Mouse (Mus musculus) R1 (cell line): ENCODE measurements at regions not wholly inside any gene's neighbourhood (a gene's known extent, or its start where the extent isn't known, plus 50 kb on each side); places are given as distances from the start of the nearest gene placed in this dataset.

Source experiments
- DNase-seq: peaks from one replicate; pipeline ENCODE4 v3.0.0-alpha.2; 2018; ENCODE audit warnings: low read depth, low spot score

DNA sequence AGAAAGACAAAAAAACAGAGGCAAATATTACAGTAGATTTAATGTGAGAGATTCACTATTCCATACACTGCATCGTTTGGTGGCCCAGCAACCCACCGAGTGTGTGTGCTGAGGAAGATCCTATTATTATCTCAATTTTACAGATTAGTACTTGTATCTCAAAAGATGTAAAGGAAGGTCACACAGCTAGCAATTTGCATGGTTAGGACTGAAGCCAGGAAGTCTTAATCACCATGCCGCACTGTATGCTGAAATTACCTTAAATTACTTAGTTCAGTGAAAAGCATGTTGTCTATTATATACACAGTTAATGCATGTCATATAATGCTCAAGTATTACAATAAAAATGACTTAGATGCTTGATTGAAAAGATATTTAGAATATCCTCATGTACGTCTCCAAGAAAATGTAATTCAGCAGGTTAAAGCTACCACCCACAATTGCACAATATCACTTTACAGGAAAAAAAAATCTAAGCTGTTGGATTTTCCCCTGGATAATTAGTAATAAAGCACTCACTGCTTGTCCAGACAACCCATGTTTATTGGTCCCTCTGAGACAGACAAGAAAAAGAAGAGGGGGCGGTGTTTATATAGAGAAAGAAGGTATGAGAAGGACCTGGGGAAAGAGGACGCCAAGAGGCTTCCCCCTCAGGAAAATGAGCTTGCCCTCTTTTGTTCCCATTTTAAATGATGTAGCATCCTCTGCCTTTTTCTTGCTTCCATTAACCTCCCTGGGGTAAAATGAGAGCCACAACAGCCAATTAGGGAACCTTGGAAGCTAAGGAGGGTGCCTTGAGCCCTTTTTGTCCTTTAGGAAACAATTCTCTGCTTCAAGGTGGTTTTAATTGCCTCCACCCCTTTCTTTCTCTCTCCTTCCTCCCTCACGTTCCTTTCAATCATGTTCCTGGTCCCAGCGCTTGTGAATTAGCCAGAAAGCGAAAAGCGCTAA is 204.6 kb upstream of the Xrcc4 start:
- DNase-seq = no peak

DNA sequence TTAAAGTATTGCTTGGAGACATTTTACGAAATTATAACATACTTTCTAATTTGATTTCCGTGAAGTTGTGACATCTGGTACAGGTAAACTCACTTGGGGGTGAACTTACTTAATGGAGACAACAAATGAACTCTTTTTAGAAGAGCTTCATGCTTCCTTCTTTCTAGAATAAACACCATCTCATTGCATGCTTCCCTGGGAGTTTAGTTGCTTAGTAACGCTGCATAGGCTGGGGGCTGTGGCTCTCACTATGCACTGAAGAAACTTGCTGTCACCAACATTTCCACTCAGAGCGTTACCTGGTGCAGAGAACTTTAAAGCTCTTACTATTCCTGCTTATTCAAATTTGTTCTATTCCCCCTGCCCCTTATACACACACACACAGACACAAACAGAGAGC is 203.5 kb upstream of the Xrcc4 start:
- no peak for DNase-seq

DNA sequence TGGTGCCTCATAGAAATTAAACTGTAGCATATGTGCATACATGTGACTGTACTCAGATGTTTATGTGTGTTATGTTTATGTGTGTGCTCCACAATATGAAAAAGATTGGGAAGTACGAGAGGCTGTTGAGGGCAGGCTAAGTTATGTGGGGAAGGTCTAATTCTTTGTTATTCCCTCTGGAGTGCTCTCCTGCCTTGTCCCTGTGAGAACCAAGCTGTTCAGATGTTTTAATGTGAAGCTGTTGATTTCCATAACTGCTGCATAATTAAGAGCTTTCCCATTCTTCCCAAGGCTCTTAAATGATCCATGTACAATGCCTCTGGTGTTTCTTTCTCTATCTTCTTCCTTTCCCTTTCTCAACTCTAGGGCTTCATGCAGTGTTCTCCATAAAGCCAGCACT is 202.7 kb upstream of the Xrcc4 start:
- DNase-seq = no peak

DNA sequence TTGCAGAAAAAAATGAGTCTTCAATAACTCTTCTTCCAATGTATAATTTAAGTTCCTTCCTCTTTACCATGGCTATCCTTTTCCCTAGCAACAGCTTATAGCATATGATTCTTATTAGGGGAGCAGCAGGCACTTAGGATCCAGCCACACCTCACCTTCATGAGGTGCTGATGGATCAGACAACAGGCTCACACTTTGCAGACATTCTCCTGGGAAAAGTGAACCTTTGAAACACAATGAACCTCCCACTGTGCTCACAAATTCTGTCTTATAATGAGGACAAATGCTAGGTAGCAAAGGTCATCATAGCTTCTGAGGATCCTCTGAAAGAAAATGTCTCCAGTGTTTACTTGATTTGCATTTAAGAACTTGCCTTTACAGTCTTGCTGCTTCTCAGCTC is 191.6 kb upstream of the Xrcc4 start:
- DNase-seq = peak; percentile 72

DNA sequence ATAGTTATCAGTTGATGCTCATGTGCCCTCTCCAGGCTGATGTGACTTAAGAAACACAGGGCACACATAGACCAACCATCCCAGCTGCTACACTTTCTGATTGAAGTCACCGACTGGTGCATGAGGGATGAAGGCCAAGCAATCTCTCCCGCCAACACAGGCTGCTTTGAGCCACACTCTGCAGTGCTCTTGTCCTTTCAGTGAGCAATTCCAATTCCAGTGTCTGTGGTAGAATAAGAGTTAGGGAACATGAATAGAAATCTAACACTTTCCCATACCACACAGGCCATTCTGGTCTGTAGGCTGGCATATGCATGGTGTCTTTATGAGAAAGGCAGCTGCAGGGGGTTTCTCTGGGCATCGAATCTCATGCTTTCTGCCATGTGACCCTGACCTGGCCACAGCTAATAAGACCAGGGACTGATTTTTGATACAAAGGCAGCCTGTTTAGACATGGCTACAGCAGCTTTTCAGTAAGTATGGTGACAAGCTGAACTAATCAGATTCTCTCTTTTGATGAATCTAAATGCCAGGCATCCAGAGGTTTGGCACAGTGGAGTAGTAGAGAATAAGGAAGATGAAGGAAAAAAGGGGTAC is 190.5 kb upstream of the Xrcc4 start:
- no peak for DNase-seq

DNA sequence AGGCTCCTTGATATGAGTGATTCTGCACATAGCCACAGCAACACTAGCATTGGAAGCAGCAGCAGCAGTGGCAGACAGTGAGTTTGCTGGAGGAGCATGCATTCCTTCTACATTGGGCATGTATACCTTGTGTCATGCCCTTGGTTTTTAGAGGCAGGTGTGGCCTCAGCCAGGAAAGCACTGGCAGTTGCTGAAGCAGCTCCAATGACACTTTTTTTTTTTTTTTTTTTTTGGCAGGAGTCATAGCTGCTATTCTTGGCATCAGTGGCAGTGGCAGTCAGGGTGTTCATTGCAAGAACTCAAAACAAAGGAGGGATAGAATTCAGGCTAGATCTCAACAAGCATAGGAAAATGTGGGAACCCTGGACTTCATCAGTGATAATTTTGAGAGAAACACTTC is 189.9 kb upstream of the Xrcc4 start:
- no peak for DNase-seq

DNA sequence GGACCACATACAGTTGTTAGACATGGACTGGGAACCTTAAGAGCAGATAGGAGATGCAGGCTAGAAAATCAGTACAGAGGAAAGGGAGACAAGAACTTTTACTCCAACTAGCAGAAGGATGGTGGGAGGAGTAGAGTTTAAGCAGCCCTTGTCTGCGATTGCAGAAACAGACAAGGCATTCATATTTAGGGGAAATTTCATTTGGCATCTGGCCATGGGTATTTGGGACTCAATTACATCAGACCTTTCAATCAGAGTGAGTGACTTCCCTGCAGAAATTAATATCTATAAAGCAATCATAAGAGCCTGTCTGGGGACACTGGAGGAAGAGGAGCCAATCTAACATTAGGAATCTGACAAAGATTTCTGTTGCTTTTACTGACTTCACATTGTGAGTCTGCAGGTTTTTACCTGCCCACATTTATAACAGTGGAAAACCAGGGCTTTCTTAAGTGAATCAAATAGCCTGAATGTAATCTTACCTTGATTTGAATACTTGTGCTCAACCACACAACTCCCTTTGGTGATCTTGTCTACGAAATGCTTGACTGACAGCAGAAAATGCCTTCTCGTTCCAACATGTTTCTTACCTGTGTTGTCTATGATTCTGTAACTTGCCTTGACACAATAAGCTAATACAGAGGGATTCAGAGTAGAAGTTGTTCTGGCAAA is 169.8 kb upstream of the Xrcc4 start:
- no peak for DNase-seq

DNA sequence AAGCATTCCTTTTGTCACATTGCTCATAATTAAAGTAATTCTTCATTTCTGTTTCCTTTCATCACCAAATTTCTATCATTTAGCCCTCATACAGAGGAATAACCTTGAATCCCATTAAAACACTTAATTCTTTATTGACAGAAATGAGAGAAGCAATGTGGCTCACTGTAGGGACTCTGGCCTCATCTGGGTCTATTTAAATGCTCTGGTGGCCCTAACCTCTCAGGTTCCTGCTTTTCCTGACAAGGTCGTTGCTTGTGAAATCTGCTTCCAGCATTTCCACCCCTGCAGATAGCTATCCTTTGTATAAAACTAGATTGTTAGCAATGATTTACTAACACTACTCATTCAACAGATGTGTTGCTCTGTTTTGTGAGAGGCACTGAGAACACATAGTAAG is 163.6 kb upstream of the Xrcc4 start:
- no peak for DNase-seq

DNA sequence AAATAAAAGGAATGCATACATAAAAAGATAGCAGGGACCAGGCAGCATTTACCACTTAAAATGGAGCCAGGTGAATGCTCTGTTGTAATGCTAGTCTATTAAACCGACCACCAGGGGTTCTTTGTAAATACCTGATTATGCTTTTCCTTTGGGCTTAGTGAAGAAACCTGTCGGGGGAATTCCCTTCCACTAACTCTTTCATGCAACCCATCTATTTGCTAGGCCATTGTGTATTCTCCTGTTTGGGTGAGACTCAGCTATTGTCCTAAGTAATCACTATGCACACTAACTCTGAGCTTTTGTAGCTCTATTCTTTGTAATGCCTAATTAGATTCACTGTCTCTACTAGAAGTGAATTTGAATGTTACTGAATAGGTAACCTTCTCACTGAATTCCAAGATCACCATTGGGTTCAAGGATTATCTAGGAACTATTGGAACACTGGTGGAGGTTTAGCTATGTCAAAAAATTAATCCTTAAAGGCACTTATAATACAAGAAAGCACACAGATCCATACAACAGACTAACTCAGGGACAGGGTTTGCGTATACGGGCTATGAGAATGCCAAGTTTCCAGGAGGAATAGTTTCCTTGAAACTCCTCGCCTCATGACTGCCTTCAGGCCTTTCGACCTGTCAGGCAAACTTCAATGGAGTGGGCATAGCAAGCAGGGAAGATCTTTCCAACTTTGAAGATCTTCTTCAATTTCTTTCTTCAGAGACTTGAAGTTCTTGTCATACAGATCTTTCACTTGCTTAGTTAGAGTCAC is 156.8 kb upstream of the Xrcc4 start:
- peak; percentile 97 for DNase-seq

DNA sequence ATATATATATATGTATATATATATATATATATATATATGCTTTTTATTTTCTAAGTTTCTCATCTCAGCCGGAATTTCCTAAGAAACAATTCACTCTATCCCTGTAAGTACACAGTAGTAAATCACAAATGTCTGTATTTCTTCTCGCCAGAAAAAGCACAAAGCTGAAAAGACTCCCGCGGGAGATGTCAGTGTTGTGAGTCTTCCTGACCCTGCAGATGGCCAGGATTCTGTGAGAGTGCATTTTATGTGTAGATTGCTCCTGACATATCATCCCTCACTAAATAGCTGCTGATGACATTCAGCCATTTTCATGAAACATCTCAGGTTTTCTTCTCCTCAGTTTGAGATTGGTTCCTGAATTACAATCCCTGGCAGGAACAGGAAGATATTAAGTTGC is 148.9 kb upstream of the Xrcc4 start:
- no peak for DNase-seq

DNA sequence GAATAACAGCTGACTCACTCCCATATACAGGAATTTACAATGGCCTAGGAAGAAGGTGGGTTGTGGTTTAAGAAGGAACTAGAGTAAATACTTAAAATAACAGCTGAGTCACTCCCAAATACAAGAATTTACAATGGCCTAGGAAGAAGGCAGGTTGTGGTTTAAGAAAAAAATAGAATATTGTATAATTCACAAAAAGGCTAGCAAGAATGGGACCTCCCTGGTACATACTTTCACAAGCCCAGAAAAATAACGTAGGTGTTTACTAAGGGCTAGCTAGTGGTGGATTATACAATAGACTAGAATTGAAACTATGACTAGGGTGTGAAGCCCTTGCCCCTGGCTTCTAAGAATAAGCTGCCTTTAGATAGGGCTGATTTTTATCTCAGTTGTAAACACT is 144.6 kb upstream of the Xrcc4 start:
- DNase-seq = no peak

DNA sequence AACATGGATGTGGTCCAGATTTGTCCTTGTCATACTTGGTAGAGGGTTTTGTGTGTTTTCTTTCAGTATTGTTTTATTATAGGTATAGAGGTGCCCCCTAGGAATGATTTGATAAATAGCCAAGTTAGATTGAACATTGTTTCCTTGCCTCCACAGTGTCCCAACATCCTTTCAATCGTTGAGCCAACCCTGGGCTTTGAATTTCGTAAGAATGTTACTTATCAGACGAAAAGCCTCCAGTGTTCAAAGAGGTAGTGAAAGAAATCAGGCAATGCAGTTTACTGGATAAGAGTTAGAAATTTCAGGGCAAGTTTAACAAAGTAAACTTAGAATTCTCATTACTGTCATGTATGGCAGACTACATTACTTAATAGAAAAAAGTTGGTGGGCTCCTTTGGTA is 144.2 kb upstream of the Xrcc4 start:
- DNase-seq = no peak

DNA sequence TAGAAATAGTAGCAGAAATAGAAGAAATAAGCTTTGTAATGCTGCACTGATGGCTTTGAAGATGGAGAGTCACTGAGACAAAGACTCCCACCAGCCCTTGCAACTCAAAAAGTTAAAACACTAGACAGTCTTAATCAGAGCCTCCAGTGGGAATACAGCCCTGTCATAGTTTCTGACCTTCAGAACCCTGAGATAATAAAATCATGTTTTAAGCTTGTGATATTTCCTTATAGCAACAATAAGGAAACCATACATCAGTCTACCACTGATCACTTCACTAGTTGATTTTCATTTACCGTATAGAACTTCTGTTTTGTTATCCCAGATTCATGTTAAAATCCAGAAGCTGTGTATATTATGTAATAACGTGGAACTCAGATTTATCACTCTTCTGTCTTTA is 139.7 kb upstream of the Xrcc4 start:
- DNase-seq = no peak

DNA sequence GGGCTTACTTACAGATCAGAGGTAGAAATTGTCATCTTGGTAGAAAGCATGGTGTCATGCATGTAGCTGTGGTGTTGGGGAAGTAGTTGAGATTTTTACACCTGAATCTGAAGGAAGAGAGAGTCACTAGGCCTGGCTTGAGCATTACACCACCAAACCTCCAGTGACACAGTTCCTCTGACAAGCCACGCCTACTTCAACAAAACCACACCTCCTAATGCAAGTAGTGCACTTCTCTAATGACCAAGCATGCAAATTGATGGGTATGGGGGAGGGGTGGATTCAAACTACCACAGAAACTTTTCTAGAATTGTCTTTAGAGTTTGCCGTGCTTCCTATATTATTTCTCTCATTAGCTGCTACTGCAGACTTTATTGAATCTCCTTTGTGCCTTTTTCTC is 136.8 kb upstream of the Xrcc4 start:
- DNase-seq = peak; percentile 14

DNA sequence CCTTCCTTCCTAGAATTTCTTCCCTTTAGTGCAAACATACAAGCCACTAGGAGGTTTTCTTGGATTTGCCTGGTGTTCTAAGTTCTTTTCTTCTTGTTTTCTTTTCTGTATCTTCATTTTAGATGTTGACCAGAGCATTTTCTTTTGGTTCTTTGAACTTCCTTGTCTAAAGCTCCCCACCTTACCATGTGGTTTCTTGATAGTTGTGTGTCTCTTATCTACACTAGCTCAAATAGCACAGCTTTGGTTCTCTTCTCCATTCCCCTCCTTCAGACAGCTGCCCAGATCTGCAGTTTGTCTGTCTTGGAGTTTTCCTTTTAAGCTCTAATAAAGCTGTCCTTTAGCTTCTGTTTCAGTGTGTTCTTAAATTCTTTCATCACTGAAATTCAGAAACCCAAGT is 123.0 kb upstream of the Xrcc4 start:
- DNase-seq = no peak

DNA sequence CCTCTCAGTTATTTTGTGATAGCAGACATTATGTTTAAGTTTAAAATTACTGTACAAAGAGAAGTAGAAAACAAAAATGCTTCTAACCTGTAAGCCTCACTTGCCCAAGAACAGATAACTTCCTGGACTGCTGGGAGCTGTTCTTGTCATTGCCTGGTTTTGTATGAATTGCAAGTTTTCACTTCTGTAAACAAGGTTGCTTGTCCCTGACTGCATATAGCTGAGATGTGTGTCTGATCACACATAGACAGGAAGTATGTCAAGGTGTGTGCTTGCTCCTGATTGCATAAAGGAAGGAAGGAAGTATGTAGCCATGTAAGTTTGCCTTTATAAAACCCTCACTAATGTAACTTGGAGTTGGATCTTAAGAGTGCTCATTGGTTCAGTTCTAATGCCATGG is 118.5 kb upstream of the Xrcc4 start:
- no peak for DNase-seq
